Mouse (Mus musculus) central nervous system, embryonic 14 days (tissue): ENCODE measurements around the gene Usp36. TPM values are rescaled to one million over a fixed set of nuclear protein-coding genes. Genes with fewer than 3 reads are reported as not detected.

Source experiments
- polyA plus RNA-seq: library from polyadenylated mRNA; depleted of rRNA; stranded (reverse); fragments of >200 nt; gene quantifications from 2 replicates; pipeline ENCODE4 v1.2.3, GENCODE M21; 2012; rRNA removed

Gene Usp36
- polyA plus RNA-seq, result 18.4 and 20.0 TPM in 2 replicates

GRCm38 (mm10) chr11:118289999-118290889, at the start of gene Usp36:
TSS of gene Usp36 (minus strand) at chr11:118290244.

GRCm38 (mm10) chr11:118248150-118249011, 41.7 kb downstream of the Usp36 start, which contains the start of gene Cyth1:
TSS of gene Cyth1 (minus strand) at chr11:118248592.

Other genes starting within 250 kb of the Usp36 start
- 0.09 TPM in 2 replicates for gene Dnah17, start 159.6 kb downstream of the Usp36 start, polyA plus RNA-seq
- 34.8 and 35.3 TPM in 2 replicates for gene Cyth1, start 41.7 kb downstream of the Usp36 start, polyA plus RNA-seq
- gene Cep295nl, start 52.3 kb upstream of the Usp36 start, polyA plus RNA-seq, result 0.37 and 0.55 TPM in 2 replicates
- 63.0 and 89.1 TPM in 2 replicates for gene Timp2, start 65.5 kb upstream of the Usp36 start, polyA plus RNA-seq
- 11.6 and 13.5 TPM in 2 replicates for gene Lgals3bp, start 111.8 kb upstream of the Usp36 start, polyA plus RNA-seq
- 35.0 and 37.3 TPM in 2 replicates for gene Cant1, start 128.8 kb upstream of the Usp36 start, polyA plus RNA-seq
- 3.9 and 7.0 TPM in 2 replicates for gene C1qtnf1, start 138.0 kb upstream of the Usp36 start, polyA plus RNA-seq
- gene Engase, start 186.6 kb upstream of the Usp36 start, polyA plus RNA-seq, result 6.0 and 8.7 TPM in 2 replicates